Mouse (Mus musculus) brain, embryonic 14.5 days (tissue): ENCODE results near the gene Mgll.

ENCODE experiments used
- CTCF ChIP-seq: fragments of 200-500 bp; IDR thresholded peaks from 2 replicates; pipeline ENCODE4 v1.5.1; 2012; ENCODE audit warnings: inconsistent platforms, mild to moderate bottlenecking, moderate library complexity, borderline replicate concordance; ENCODE audit not compliant: insufficient read depth, insufficient read length; ENCODE audit errors: extremely low read depth
- POLR2A ChIP-seq: fragments of 200-500 bp; IDR thresholded peaks from 2 replicates; pipeline ENCODE4 v1.6.1; 2012; ENCODE audit warnings: mild to moderate bottlenecking, inconsistent platforms, borderline replicate concordance; ENCODE audit not compliant: poor library complexity, insufficient read depth, insufficient read length, severe bottlenecking; ENCODE audit errors: extremely low read depth

- TF ChIP-seq CTCF (no peak), POLR2A (no peak)
Observed at GRCm38 (mm10) chr6:88869459-88869858, 145.2 kb downstream of the Mgll start.
